Comparison of ENCODE assay signal across 16 mouse cellular contexts in the genomic region with DNA sequence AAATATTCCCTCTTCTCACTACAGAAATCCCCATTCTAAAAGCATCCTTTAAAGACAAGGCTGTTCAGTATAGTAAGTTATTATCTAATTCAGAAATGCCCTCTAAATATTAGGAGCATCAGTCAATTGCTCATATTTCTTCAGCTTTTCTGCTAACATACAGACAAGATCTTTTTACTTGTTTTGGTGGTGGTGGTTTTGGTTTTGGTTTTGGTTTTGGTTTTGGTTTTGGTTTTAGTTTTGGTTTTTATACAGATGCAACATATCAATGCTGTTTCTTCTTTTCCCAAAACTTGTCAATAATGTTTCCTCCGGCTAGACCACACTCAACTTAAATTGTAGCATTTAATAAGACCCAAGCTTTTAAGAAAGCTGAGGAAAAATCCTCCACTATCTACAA.
"Had no signal": no experiment of that assay in that cellular context is flagged by ENCODE, and none has a peak within 500 bp of the region (broad histone marks: within the 10 kb centered on the region; RNA-seq: fewer than 3 reads in every experiment).

No protein-coding gene starts in this region.

- H3K27ac ChIP-seq: neural tube, embryonic 13.5 days; neural tube, embryonic 15.5 days; stomach, embryonic 15.5 days; stomach, postnatal 0 days had no signal

- H3K36me3 ChIP-seq: neural tube, embryonic 13.5 days; neural tube, embryonic 15.5 days; stomach, embryonic 15.5 days had no signal

- H3K9me3 ChIP-seq: neural tube, embryonic 13.5 days; neural tube, embryonic 15.5 days; stomach, embryonic 15.5 days had no signal

- H3K4me3 ChIP-seq: neural tube, embryonic 13.5 days; neural tube, embryonic 15.5 days; stomach, embryonic 15.5 days had no signal

- DNase-seq: retina, postnatal 1 day; right cerebral cortex, adult 18-20 months; right cerebral cortex, postnatal 14 days; right cerebral cortex, postnatal 25 days; right cerebral cortex, postnatal 4 days; spleen, adult 18-20 months; thymus, adult 18-20 months; thymus, adult 2 months; thymus, postnatal 14 days; thymus, postnatal 25 days; thymus, postnatal 36 days; thymus, postnatal 4 days had no signal

- H3K4me1 ChIP-seq: neural tube, embryonic 13.5 days; neural tube, embryonic 15.5 days; stomach, embryonic 15.5 days had no signal

- H3K9ac ChIP-seq: neural tube, embryonic 13.5 days; neural tube, embryonic 15.5 days; stomach, embryonic 15.5 days had no signal

- H3K27me3 ChIP-seq: neural tube, embryonic 13.5 days; neural tube, embryonic 15.5 days; stomach, embryonic 15.5 days had no signal

- H3K4me2 ChIP-seq: neural tube, embryonic 13.5 days; neural tube, embryonic 15.5 days; stomach, embryonic 15.5 days had no signal
